Mouse (Mus musculus): ENCODE data around the gene Galp.

GRCm38 (mm10) chr7:6152036-6152435 is 44.9 kb upstream of the Galp start:
- TF ChIP-seq CTCF (IDR thresholded peaks at IDR 0.05; ENCODE audit: low read depth) (no peak), EP300 (optimal IDR thresholded peaks at IDR 0.05) (no peak)
